Mouse (Mus musculus) cerebellum, postnatal 25 days (tissue): ENCODE results near the gene Meis2.

ENCODE experiments used
- DNase-seq, 2 experiments: peaks; one replicate each; pipeline ENCODE4 v3.0.0; 2021; ENCODE audit warnings: mixed read lengths in 2 of 2

Gene Meis2

GRCm38 (mm10) chr2:115890030-115890429, 175.6 kb downstream of the Meis2 start:
- no peak for DNase-seq

GRCm38 (mm10) chr2:115889212-115889611, 176.4 kb downstream of the Meis2 start:
- no peak for DNase-seq

GRCm38 (mm10) chr2:115888336-115889077, 177.1 kb downstream of the Meis2 start:
- no peak for DNase-seq

GRCm38 (mm10) chr2:115887631-115888030, 178.0 kb downstream of the Meis2 start:
- DNase-seq = no peak

- DNase-seq = no peak
These were observed 181.5 kb downstream of the Meis2 start for GRCm38 (mm10) chr2:115884184-115884583.

DNA sequence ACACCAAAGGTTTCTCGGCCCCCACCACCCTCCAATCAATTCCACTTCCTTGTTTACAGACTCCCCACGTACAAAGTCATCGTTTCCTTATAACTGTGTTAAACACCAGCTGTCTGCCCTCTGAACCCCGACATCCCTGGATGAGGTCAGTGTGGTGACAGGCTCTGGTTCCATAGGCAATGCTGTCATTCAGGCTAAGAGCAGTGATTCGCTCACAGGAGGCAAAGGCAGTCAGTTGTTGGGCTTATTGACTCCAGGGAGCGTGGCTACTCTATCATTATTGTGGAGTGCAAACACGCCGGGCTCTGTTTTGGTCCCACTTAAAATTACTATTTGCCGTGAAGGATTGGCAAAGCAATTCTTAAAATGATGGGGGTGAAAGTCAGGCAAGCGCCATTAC, 182.1 kb downstream of the Meis2 start:
- no peak for DNase-seq

- no peak for DNase-seq
These were observed 189.7 kb downstream of the Meis2 start for GRCm38 (mm10) chr2:115875802-115876531.

DNA sequence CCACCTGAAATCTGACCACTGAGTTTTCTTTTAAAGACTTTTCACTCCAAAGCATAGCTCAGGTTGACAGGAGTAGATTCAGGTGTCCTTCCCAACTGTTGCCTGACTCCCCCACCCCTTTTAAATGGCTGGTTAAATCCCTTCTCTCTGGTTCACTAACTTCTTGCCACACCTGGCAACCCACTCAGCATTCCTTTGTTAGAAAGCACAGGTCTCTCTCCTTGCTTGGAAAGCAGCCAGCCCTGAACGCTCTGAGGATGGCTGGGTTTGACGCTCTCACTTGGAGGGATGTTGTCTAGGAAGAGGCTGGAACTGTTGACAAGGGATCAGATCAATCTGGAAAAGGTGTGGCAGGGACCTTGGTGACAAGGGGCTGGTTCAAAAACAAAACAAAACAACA, 192.8 kb downstream of the Meis2 start:
- DNase-seq = no peak

- no peak for DNase-seq
These were observed 195.7 kb downstream of the Meis2 start for GRCm38 (mm10) chr2:115869966-115870365.

DNA sequence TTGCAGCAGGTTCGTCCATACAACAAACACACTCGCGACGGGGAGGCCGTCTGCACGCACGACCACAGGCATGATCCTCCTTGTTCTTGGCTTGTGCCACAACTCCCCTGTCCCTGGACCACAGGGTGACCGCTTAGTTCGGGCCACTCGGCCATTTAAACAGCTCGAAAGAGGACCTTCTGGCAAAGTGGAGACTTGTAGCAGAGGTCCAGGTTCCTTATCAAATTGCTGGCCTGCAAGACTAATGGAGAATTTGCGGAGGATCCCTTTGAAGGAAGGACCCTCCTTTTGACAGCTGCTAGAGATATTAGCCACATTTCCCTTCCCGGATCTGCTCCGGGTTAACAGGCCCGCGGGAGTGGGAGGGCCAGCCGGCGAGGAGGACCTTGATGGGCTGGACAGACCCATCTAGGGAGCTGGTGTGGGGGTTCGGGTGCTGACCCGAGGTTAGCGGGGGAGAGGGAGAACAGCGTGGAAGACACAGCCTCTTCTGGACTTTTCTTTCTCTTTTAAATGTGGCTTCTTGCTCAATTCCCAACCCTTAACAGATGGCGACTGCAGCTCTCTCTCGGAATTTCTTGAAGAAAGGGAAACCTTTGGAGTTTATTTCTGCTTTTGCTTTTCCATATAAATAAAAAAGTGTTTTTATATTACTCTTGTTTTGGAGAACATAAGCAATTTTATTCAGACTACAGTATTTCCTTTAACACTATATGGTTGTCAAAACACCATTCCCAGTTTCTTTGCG, 204.9 kb downstream of the Meis2 start:
- DNase-seq = peak; percentile 6 to 13

GRCm38 (mm10) chr2:115860141-115860480, 205.5 kb downstream of the Meis2 start:
- DNase-seq = peak in 1 of 2 experiments; percentile 3

DNA sequence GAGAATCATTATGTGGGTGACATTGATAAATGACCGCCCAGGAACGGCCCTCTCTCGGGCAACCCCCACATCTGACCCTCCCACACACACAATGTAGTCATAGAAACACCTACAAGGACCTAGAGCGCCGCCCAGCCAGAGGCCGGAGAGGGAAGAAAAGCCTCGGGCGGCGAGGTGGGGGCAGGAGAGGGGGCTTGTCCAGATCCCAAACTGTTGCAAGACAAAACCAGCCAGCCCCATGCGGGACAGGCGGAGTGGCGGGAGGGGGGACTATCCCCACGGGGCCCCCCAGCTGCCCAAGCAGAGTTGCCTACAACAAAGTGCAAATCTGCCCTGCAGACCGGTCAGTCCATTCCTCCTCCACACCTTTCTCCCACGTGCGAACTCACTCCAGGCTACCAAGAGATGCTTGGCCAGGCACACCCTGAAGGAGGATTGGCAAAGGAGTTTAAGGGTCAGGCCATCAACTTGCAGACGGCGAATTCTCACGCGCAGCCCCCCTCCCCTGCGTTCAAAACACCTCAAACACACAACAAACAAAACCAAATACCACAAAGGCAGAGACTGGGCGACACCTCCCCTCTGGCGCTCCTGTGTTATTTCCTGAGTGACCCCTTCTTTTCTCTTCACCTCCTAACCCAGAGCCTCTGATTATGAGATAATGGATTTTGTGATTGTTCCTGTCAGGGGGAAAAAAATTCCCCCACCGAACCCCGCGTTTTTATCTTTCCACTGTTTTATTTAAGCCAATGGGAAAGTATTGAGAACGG, 206.1 kb downstream of the Meis2 start:
- DNase-seq = peak; percentile 8 to 16

DNA sequence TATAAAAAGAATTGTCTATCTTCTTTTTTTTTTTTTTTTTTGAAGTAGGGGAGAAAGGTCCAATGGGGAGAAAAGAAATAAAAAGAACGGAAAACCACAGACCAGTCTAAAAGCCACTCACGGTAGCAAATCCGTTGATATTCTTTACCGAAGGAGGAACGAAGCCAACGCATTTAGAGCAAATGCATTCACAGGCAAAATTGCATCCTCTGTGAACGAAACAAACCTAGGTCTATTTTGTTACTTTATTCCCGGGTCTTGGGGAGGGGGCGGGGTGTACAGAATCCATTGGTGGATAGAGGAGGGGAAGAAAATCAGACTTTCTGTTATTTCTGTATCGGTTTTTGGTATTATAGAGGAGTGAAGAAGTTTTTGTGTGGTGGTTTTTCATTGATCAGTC, 206.7 kb downstream of the Meis2 start:
- DNase-seq = no peak

- DNase-seq = no peak
These were observed 207.4 kb downstream of the Meis2 start for GRCm38 (mm10) chr2:115858246-115858645.

DNA sequence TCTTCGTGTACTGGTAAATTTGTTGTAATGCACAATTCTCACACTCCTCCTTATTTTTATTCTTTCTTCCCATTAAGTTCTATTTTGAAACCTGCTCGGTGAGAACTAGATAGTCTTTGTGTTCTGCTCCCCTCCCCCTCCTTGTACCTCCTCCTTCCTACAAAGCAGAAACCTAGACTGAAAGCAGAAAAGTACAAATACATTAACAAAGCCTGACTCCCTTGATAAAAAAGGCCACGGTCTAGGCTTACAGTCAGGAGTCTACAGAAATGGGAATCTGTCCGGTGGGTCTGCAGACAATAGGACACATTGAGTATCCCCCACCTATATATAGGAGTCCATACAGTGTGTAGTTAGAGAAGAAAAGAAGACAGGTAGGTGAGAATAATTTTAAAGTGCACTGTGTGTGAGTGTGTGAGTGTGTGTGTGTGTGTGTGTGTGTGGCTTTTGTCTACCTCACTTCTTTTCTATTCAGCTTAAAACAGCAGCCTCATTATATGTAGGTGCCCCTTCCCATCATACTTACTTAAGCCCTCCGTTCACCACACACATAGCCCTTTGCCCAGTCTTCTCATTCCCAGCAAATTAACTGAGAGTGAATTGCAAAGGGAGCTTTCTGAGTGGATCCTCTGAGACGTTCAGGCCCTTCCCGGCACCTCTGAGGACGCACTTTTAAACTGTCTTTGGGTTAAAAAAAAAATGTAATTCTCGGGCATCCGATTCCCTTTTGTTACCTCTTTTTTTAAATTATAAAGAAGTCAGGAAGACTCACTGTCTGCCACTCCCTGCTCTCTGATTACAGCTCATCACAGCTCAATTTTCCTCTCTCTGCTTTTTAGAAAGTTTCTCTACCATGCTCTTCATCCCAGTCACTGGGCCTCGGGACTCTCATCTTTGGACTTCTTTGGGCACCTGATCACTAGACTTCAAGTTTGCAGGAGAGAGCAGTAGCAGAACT, 208.2 kb downstream of the Meis2 start:
- DNase-seq = no peak

GRCm38 (mm10) chr2:115856401-115857073, 209.1 kb downstream of the Meis2 start:
- DNase-seq = peak in 1 of 2 experiments; percentile 11

DNA sequence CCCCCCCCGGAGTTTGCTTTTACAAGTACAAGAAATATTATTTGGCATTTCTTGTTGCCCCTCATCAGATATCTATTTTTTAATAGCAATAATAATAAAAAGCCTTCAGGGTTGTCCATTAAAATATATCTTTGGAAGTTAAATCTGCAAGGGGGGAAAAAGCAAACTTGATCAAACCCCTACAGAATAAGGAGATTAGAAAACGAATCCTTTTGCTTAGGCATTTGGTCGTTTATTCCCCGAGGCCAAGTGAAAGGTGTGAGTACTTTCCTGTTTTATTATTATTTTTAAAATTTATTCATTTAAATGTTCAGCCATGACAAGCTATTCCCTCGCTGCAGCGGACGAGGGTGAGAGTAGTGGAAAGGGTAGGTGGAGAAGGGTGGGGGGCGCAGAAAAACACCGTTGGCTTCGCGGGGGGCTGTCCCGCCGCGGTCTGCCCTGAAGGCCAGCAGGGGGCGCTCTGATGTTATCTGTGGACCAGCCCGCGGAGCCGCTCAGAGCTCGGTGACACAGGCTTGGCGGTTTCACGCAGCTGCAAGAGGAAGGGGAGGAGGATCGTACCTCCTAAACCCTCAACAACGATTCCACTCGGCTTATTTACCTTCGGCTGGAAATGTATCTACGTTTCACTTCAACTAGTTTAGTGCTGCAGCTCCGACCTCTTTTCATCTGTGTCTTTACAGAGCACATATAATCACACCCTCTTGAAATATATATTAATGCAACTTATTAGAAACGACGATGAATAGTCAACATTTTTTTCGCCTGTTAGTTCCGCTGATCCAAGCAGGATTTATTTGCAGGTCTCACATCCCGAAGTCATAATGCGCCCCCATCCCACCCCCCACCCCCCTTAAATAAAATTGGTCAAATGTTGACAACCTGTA, 209.9 kb downstream of the Meis2 start:
- DNase-seq = peak; percentile 65 to 79

DNA sequence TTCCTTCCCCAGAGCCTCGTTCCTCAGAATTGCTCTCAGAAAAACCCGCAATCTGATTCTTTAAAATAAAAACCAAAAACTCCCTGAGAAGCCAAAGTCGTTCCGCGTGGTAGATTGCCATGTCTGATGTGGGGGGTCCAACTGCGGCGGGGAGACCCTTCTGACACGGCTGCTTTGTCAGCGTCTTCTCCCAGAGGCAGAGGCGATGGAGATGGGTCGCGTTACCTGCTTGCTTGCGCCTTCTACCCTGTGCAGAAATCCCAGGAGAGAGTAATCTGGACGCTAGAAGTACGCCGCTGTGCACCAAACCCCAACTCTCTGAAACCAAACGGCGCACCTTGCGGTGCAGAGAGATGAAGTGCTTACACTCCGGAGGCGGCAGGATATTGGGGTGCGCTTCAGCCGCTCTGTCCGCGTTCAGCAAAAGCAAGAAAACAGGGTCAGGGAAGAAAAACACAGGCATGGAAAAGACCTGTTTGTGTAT, 210.8 kb downstream of the Meis2 start:
- DNase-seq = peak in 1 of 2 experiments; percentile 20

GRCm38 (mm10) chr2:115854007-115854827, 211.4 kb downstream of the Meis2 start:
- no peak for DNase-seq
